Mouse (Mus musculus) c-Kit-negative CD71-positive TER-119-positive erythroid progenitor cells, embryonic 14.5 days (primary cell): ENCODE data around the gene Zfp146.
"Not testable (repeated sequence)": the region's sequence is repeated elsewhere in the genome, so short reads cannot be mapped to it uniquely, and the experiment has no call there.

ENCODE experiments used
- DNase-seq: peaks from one replicate; pipeline ENCODE4 v3.0.0-alpha.2; 2013; ENCODE audit warnings: low read depth, low spot score

Zfp146 gene

DNA sequence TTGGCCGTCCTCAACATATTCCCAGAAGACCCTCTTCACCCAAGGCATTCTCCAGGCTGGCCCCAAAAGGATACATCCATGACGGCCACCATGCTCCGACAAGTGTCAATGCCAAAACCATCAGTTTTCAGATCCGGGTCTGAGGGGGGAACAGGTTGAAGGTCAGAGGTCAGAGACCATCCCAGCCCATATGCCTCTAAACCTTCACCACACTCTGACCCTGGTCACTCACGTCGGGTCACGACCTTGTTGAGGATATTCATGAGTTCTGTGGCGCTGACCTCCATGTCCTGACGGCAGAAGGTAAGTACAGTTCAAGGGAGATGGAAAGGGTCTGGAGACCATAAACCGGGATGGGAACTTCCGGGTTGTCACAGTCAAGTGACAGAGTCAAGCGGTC is 22.5 kb upstream of the Zfp146 start:
- DNase-seq, result no peak

DNA sequence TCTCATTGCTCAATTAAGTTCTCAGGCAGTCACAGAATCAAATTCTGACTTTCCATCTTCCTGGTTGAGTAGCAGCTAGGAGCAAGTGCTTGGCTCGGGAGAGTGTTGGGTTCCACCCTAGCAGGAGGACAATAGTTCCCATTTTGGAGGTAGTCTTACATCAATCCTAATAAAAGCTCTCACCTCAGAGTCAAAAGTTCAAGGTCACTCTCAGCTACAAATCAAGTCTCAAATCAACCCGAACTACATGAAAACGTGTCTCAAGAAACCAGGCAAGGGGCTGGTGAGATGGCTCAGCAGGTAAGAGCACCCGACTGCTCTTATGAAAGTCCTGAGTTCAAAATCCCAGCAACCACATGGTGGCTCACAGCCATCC is 19.6 kb upstream of the Zfp146 start:
- no peak for DNase-seq

DNA sequence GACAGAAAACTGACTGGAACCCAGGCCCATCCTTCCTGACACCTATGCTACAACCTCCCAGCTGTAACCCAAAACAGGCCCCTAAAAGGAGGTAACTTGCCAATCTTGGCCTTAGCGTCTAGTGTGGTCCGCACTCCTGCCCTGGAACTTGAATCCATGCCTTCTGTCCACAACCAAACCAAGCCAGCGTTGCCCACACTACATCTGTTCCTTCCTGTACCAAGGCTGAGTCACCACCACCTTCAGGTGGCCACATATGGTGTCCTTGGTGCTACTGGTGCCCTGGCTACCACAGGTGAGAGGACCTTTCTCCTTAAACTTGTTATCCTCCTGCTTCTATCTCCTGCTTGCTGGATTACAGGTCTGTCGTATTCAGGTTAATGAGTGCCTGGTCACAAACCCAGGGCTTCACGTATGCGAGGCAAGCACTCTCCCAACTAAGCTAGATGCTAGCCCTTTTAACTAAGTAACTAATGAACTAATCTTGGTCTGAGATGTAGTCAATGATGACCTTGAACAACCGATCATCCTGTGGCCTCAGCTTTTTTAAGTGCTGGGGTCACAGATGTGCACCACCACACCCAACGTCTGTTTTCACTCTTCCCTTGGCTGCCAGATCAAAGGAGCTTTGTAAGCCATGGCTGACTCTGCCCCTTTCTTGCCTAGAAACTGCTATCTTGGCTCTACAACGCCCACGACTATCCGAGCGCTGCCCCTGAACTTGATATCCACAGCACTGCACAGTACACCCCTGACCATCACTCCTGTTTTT is 19.0 kb upstream of the Zfp146 start:
- DNase-seq, result no peak

DNA sequence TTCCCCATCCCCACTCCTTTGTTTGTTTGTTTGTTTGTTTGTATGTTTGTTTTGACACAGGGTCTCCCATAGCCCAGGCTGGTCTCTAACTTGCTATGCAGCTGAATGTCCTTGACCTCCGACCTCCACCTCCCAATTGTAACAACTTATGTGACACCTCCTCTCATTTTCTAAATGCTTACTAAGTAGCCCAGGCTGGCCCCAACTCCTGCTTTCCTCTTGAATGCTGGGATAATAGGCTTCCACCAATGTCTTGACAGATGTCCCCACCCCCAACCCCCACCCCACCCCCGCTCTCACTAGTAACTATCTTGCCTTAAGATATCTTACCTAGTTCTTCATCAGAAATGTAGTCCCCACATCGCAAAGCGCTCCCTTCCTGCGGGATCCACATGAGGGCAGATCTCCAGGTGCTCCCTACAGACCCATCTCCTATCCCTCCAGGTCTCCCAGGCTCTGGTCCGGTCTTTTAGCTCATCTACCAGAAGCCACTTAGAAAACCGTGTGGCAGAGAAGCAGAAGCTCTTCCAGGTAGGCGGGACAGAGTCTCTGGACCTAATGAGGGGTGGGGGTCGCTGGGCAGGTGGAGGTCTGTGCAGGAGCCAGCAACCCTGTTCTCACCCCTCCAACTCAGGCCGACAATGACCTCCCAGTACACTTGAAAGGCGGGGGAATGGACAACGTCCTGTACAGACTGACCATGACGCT is 15.2 kb upstream of the Zfp146 start:
- no peak for DNase-seq

DNA sequence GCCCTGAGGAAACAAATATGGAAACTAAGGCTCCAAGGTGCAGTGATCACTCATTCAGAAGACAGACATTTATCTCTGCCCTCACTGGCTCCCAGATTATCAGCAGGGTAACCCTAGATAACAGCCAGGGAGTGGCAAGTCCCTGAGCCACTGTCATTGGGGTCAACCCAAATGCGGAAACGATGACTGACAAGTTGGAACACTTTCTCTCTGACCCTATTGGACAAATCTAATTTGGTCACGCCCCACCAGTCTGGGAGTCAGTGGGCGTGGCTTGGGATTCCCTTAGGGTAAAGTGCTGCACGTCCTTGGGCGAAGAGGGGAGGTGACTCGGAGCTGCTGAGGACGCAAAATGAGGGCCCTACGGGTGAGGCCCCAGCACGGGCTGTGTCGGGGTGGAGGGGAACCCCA is 14.3 kb upstream of the Zfp146 start, which contains the start of gene Cox7a1:
Gene Cox7a1, plus strand, starts transcription at position 266 of the 411 bp plus-strand sequence.
- DNase-seq, result peak; percentile 83

DNA sequence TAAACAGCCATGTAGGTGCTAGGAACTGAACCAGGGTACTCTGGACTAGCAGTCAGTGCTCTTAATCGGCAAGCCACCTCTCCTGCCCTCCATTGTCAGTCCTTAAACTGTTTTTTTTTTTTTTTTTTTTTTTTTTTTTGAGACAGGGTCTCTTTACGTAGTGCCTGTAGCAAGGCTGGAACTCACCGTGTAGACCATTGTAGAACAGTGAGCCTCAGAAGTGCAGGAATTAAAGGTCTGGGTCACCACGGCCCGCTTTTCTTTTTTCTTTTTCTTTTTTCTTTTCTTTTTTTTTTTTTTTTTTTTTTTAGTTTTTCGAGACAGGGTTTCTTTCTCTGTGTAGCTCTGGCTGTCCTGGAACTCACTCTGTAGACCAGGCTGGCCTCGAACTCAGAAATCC is 13.6 kb upstream of the Zfp146 start:
- DNase-seq, result not testable (repeated sequence)

DNA sequence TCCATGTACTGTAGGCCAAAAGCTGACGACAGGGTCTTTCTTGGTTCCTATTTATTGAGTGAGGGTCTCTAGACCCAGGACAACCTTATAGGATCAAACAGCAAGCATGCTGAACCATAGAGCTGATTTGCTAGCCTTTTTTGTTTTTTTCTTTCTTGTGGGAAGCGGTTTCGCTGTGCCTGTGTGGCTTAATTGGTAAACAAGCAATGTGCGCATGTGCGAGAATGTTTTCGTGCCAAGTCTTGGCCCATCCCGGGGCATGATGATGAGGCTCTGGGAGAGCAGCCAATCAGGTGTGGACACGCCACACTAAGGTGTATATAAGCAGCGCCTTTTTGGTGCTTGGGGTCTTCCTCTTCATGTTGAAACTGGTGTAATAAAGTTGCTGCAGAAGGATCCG is 12.4 kb upstream of the Zfp146 start:
- not testable (repeated sequence) for DNase-seq

DNA sequence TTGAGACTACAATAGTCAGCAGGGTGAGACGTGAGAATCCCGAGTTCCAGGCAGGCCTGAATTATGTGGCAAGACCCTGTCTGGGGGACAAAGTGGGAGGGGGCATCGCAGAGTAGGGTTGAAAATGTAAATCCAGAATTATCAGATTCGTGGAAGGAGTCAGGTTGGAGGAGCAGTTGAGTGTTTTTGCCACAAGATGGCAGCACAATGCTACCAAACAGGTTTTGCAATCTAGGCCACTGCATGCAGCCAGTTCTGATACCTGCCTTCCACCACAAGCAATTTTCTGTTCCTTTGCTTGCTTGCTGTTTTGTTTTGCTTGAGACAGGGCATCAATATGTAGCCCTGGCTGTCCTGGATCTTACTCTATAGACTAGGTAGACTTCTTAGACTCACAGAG is 11.8 kb upstream of the Zfp146 start:
- DNase-seq, result peak; percentile 56

DNA sequence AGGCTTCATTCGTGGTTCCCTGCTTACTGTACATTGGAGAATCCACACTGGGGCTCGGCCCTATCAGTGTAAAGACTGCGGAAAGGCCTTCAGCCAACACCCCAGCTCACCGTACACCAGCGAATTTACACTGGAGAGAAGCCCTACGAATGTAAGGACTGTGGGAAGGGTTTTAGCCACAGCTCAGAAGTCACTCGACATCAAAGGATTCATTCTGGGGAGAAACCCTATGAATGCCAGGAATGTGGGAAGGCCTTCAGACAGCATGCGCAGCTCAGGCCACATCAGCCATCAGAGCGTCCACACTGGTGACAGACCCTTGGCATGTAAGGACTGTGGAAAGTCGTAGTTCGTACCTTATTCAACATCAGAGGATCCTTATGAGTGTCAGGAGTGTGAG is 8.7 kb upstream of the Zfp146 start:
- no peak for DNase-seq

DNA sequence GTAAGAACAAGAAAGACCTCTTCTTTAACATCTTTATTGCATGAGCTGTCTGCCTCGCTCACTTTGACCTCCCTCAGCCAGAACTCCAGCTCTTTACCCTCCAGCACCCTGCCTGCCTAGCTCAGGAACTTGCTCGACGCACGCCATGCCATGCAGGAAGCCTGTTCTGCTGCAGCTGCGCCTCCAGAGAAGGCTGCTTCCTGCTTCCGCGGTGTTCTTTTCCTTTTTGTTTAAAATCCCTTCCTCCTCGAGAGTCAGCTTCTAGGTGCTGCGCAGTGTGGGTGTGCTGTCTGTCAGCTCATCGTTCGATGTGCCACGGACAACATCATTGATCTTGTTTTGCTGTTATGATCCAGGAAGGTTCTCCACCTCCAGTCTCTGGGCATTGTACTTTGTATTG is 6.9 kb upstream of the Zfp146 start:
- no peak for DNase-seq

DNA sequence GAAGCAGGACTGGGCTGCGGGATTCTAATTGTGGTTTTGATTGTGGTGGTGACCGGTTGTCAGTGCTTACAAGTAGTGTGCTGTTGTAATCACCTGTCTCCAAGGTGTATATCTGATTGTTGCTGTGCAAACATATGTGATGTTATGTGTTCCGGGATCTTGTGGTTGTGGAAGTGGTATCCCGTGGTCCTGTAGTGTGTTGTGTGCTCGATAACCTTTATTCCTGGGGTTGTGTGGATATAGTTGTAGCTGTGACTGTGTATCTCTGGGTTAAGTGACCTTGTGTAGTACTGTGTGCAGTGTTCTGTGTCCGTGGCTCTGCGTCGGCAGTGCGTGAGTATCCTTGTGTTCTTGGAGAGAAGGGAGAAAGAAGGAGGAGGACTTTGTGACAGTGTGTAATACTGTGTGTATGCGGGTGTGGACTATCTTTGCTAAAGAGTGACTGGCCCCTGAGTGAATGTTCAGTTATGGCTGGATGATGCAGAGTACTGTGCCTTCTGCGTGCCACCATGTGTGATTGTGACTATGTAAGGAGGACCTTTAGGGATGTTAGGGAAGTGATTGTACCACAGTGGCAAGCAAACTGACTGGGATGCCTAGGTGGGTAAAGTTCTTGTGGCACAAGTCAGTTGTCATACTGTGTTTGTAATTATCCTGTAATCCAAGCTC is 867 bp upstream of the Zfp146 start:
- no peak for DNase-seq

DNA sequence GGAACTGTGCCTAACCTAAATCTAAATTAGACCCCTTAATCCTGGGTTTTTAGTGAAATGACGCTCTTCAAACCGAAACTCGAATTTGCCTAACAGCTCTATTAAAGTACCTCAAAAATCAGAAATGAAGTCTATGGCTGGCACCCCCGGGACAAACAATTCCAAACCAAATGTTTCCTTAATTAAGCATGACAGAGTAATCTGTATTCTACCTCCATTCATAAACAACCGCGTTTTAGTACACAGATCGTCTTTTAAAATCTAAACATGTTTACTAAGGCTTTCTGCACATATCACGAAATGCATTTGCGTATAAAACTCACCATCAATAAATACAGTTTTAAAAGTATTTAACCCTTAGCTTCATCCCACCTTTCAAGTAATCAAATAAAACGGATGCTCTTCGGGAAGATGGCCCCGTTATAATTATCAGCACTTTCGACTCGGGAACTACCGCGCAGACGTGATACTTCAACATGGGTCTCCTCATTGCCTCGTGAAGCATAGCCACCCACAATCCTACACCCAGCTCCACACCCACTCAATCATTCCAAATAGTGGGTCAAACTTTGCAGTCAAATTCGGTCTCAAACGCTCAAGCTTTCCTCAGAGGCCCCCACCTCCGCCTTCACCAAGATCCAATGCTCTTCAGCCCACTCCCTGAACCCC is 502 bp downstream of the Zfp146 start:
- DNase-seq, result no peak

DNA sequence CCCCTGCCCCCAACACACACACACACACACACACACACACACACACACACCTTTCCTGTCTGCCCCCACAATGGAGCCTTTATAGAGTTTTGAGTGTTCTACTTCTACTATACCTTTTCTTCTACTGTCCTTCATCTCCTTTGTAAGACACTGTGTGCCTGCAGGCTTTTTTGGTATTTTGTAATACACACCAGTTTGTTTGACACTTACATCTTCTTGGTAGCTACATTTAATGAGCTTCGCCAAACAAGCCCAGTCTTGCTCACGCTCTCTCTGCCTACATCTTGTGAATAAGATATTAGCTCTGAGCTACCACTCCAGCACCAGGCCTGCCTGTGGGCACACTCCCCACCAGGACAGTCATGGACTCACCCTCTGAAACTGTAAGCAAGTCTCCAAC is 4.8 kb downstream of the Zfp146 start:
- no peak for DNase-seq

DNA sequence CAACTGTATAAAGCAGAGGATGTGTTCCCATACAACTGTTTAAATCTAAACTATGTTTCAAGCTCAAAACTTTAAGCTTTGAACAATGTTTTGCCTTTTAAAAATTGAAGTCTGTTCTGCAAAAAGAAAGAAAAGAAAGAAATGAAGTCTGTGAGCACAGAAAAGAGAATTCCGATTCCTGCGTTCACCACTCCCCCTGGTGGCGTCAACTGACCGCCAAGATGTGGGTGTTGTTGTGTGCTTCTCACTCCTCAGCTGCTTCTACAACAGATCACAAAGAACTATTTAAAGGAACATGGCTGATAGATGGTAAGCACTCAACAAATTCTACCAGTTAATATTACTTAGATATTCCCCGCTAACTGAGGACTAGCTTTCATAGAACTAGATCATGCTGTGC is 6.4 kb downstream of the Zfp146 start:
- no peak for DNase-seq

DNA sequence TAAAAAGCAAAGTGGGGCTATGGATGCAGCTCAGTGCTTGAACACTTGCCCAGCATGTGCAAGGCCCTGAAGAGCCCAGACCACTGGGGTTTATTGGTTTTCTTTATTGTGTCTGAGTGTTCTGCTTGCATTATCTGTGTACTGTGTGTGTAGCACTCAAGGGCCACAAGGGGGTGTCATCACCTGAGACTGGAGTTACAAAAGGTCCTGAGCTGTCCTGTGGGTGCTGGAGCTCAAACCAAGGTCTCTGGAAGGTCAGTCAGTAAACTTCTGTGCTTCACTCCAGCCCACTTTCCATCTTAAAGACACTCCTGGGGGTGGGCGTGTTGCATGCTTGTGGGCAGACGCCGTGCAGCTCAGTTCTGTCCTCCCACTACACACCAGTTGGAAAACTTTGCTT is 14.0 kb downstream of the Zfp146 start:
- DNase-seq, result no peak

DNA sequence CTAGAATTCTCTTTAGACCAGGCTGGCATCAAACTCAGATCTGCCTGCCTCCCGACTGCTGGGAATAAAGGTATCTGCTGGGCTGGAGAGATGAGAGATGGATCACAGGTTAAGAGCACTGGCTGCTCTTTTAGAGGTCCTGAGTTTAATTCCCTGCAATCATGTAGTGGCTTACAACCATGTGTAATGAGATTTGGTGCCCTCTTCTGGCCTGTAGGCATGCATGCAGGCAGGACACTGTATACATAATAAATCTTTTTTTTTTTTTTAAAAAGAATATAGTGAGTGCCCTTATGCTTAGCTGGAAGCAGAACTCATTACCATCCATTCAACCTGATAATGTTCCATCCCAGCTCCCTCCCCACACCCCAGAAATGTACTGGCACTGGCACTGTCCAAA is 15.5 kb downstream of the Zfp146 start:
- no peak for DNase-seq

DNA sequence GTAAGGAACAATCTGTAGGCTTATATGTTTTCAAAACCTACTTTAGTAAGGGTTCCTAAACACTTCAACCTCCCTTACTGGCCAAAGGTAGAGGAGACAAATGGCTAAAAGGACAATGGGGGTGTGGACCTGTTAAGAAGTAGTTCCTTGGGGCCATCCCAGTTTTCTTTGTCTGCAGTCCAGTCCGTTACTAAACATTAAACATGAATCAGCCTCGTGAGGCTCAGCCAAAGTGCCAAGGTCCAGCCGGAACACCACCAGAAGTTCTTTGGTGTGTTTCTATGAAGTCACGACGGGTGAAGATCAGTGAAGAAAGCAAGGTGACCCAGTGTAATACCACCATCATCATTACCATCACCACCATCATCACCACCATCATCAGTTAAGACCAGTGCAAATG is 22.5 kb downstream of the Zfp146 start:
- no peak for DNase-seq

DNA sequence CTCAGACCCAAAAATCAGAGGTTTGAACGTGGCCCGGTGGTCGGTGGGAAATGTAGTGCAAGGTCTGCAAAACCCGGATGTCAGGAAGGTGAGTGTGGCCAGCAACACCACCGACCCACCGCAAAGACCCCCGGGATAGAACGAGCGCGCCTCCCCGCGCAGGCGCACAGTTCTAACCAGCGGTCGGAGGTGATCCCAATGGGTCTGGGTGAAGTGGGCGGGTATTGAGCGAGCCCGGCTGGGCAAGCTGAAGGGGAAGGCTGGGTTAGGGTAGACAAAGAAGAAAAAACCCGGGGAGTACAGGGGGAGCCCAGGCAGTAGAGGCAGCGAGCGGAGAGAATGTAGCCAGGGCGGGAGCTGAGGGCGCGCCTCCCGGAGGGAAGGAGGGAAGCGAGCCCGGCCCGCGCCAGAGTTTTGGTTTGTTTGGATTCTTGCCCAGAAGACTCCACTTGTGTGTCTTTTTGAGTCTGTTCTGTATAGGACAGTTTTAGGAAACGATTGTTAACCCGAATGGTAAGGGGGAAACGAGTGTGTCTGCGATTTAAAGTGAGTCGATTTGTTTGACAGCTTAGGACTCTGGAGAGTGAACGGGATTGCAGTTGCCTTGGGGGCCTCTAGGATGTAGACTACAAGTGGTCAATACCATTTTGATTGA is 25.9 kb downstream of the Zfp146 start:
- no peak for DNase-seq

DNA sequence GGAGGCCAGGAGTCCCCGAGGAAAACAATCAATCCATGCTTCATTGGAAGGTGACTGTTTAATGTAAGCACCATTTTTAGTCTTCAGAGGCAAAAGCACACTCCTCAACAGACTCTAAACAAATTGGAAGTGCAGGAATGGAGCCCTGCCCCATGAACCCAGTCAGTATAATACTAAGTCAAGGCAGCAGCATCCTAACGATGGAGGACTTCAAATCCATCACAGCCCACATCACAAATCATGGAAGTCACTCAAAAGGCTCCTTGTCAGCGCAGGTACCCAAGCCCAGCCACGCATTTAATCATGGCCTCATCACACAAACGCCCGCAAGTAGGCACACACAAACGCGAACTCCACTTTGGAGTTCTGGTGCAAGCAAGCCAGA is 26.4 kb downstream of the Zfp146 start:
- no peak for DNase-seq

DNA sequence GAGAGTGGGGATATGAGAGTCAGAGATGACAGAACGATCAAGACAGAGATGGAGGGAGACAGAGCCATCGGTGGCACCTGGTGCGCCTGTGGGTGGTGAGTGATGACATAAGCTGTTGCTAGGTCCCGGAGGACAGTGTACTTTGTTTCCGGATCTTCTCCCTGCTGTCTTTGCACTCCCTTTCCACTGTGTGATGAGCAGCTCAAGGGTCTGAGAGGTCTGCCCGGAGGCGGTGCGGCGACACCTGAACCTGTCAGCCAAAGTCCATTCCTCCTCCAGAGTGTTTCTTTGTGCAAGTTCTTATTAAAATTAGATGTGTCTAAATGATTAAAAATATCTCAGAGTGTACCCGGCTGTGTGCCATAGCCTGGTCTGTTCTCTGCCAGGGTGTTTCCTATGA is 32.7 kb downstream of the Zfp146 start:
- no peak for DNase-seq

DNA sequence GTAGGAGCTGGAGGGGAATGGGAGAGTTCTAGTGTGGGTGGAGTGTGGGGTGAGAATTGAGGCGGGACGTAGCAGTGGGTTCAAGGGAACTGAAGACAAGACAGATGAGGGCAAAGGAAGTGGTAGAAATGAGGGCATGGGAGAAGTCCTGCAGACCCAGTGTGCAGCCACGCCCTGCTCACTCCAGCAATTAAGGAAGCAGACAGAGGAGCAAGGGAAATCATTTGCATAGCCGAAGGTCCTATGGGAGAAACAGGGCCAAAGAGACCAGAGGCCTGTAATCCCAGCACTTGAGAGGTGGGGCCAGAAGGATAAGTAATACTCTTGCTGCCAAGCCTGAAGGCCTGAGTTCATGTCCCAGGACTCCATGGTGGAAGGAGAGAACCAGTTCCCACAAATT is 37.2 kb downstream of the Zfp146 start:
- DNase-seq, result no peak

DNA sequence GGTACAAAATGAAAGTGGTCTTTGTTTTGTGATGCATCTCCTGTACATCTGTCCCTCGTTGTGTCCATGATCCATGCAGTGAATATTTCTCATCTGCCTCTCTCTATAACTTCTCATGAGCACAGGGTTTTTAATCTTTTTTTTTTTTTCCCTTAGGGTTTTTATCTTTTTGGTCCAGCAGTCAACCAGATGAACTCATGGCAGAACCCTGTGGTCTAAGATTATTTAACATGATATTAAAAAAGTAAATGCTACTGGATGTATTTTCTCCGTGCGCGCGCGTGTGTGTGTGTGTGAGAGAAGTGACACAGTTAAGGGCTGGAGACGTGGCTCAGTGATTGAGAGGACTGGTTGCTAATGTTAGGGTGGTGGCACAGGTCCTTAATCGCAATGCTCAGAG is 39.6 kb downstream of the Zfp146 start:
- DNase-seq, result no peak
